Mouse (Mus musculus) lung, adult 2 months (tissue): ENCODE measurements around the gene Gnb3. TPM values are rescaled to one million over a fixed set of nuclear protein-coding genes. Genes with fewer than 3 reads are reported as not detected.

ENCODE experiments used
- DNase-seq: peaks from one replicate; pipeline ENCODE4 v3.0.0; 2022
- H3K4me1 ChIP-seq: fragments of 200-500 bp; 2 replicates; pipeline ENCODE4 v1.6.1; 2011; ENCODE audit warnings: low read length; ENCODE audit not compliant: control insufficient read depth, insufficient read depth
- H3K4me3 ChIP-seq: fragments of 200-500 bp; replicated peaks from 2 replicates; pipeline ENCODE3; 2011; ENCODE audit warnings: low read depth, mild to moderate bottlenecking, control low read depth, low read length; ENCODE audit errors: extremely low read depth
- CTCF ChIP-seq: fragments of 200-500 bp; IDR thresholded peaks from 2 replicates; pipeline ENCODE4 v1.5.1; 2011; ENCODE audit warnings: mild to moderate bottlenecking, low read length, control low read depth; ENCODE audit not compliant: insufficient read depth
- POLR2A ChIP-seq: fragments of 200-500 bp; IDR thresholded peaks from 2 replicates; pipeline ENCODE4 v1.6.1; 2011; ENCODE audit warnings: low read depth, mild to moderate bottlenecking, control low read depth, low read length, borderline replicate concordance; ENCODE audit errors: extremely low read depth
- WGBS: fragments of 180-500 bp; shearing (Covaris S2); methylation state at CpG from one replicate; pipeline ENCODE4 v1.1.7; 2018; 5-methylcytosine and 5-hydroxymethylcytosine counted together
- polyA plus RNA-seq: library from polyadenylated mRNA; depleted of rRNA; stranded (reverse); fragments of >200 nt; gene quantifications from 2 replicates; pipeline ENCODE4 v1.2.3, GENCODE M21; 2012; rRNA removed

Gnb3 gene
- polyA plus RNA-seq, 1 experiment = 0.36 TPM

- TF ChIP-seq POLR2A = no peak
- no peak for TF ChIP-seq CTCF
- Histone ChIP-seq H3K4me1 (no peaks in the 10 kb centered on the region), H3K4me3 (no peak overlapping the region)
- 53% methylated on average over 10 of the region's 10 CpGs for WGBS
- DNase-seq = no peak
Observed at GRCm38 (mm10) chr6:124787722-124788121, 52.4 kb downstream of the Gnb3 start.

DNA sequence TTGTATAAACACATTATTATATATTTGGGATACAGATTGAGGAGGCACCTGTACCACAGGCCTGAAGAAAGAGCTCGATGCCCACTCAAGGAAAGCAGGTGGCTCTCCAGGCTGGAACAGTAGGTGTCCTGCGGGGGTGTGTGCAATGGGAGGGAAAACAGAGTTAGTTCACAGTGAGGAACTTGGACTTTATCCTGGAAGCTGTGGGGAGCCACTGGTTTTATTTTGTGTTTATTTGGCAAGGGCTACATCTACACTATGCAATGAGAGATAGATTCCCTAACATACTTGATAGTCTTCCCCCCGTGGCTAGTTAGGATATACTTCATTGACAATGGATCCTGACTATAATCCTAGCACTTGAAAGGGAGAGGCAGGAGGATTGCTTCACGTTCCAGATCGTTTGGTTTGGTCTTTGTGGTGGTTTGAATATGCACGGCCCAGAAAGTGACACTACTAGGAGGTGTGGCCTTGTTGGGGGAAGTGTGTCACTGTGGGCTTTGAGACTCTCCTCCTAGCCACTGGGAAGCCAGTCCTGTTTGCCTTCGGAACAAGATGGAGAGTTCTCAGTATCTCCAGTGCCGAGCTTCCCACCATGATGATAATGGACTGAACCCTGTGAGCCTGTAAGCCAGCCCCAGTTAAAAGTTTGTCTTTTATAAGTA, 53.2 kb downstream of the Gnb3 start:
- no peak for DNase-seq
- WGBS = 46% methylated on average over 8 of the region's 8 CpGs

More for the DNA sequence above, 53.2 kb downstream of the Gnb3 start:
- Histone ChIP-seq H3K4me1 (no peaks in the 10 kb centered on the region), H3K4me3 (no peak overlapping the region)
- TF ChIP-seq POLR2A (no peak), CTCF (no peak)

Other genes starting within 250 kb of the Gnb3 start
- 0.06 TPM in 1 of 2 replicates, not detected in the other for gene C1s2, start 204.2 kb downstream of the Gnb3 start, polyA plus RNA-seq
- gene Lpcat3, start 177.2 kb downstream of the Gnb3 start, polyA plus RNA-seq = 83.3 and 112 TPM in 2 replicates
- 29.6 and 42.9 TPM in 2 replicates for gene Emg1, start 128.1 kb downstream of the Gnb3 start, polyA plus RNA-seq
- gene Phb2, start 127.9 kb downstream of the Gnb3 start, polyA plus RNA-seq = 64.7 and 74.4 TPM in 2 replicates
- 38.9 and 48.7 TPM in 2 replicates for gene Ptpn6, start 101.6 kb downstream of the Gnb3 start, polyA plus RNA-seq
- 222 and 226 TPM in 2 replicates for gene Grcc10, start 98.9 kb downstream of the Gnb3 start, polyA plus RNA-seq
- 0.08 TPM in 1 of 2 replicates, not detected in the other for gene Gm45234, start 84.3 kb downstream of the Gnb3 start, polyA plus RNA-seq
- 52.0 and 64.6 TPM in 2 replicates for gene Atn1, start 83.8 kb downstream of the Gnb3 start, polyA plus RNA-seq
- gene Eno2, start 70.6 kb downstream of the Gnb3 start, polyA plus RNA-seq = 3.3 and 3.8 TPM in 2 replicates
- 26.2 and 35.8 TPM in 2 replicates for gene Lrrc23, start 60.5 kb downstream of the Gnb3 start, polyA plus RNA-seq
- 20.2 and 22.4 TPM in 2 replicates for gene Spsb2, start 31.6 kb downstream of the Gnb3 start, polyA plus RNA-seq
- 117 and 218 TPM in 2 replicates for gene Tpi1, start 26.0 kb downstream of the Gnb3 start, polyA plus RNA-seq
- gene Usp5, start 10.8 kb downstream of the Gnb3 start, polyA plus RNA-seq = 58.1 and 73.2 TPM in 2 replicates
- 3.5 and 6.7 TPM in 2 replicates for gene Cdca3, start 10.7 kb downstream of the Gnb3 start, polyA plus RNA-seq
- 34.9 and 42.1 TPM in 2 replicates for gene P3h3, start 17.5 kb upstream of the Gnb3 start, polyA plus RNA-seq
- gene Gpr162, start 23.7 kb upstream of the Gnb3 start, polyA plus RNA-seq = 0.27 and 0.69 TPM in 2 replicates
- gene Cd4, start 47.9 kb upstream of the Gnb3 start, polyA plus RNA-seq = 1.9 and 2.7 TPM in 2 replicates
- gene Lag3, start 71.4 kb upstream of the Gnb3 start, polyA plus RNA-seq = 1.4 and 1.9 TPM in 2 replicates
- 1,982 and 2,310 TPM in 2 replicates for gene Ptms, start 79.8 kb upstream of the Gnb3 start, polyA plus RNA-seq
- gene Mlf2, start 91.1 kb upstream of the Gnb3 start, polyA plus RNA-seq = 313 and 336 TPM in 2 replicates
- 178 and 213 TPM in 2 replicates for gene Cops7a, start 125.3 kb upstream of the Gnb3 start, polyA plus RNA-seq
- 1.4 and 2.2 TPM in 2 replicates for gene Pianp, start 156.4 kb upstream of the Gnb3 start, polyA plus RNA-seq
- gene Zfp384, start 168.9 kb upstream of the Gnb3 start, polyA plus RNA-seq = 44.8 and 48.4 TPM in 2 replicates
- 30.3 and 50.5 TPM in 2 replicates for gene Ing4, start 199.5 kb upstream of the Gnb3 start, polyA plus RNA-seq
- 23.7 TPM in 2 replicates for gene Acrbp, start 209.4 kb upstream of the Gnb3 start, polyA plus RNA-seq
- 6.5 and 13.9 TPM in 2 replicates for gene Lpar5, start 227.6 kb upstream of the Gnb3 start, polyA plus RNA-seq